Mouse (Mus musculus): ENCODE data around the gene Pet117.

Gene Pet117

DNA sequence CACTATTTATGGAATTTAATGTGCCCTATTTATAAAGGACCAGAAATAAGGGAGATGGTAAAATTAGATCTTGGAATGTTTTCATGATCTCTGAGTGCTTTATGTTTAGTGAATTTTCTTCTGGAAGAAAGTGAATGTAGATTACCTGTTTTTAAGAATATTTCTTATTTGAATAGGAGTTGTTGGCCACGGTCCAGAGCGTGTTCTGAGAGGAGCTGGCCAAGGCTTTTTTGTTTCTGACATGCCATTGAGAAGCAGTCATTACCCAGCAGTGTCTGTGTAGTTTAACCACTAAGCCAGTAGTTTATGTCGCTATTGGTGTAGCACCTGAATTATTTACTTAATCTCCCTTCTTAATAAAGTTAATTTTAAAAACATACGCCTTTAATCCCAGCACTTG is 12.9 kb downstream of the Pet117 start:
- DNase-seq (ENCODE audit: low spot score in 2 of 2) = no peak

DNA sequence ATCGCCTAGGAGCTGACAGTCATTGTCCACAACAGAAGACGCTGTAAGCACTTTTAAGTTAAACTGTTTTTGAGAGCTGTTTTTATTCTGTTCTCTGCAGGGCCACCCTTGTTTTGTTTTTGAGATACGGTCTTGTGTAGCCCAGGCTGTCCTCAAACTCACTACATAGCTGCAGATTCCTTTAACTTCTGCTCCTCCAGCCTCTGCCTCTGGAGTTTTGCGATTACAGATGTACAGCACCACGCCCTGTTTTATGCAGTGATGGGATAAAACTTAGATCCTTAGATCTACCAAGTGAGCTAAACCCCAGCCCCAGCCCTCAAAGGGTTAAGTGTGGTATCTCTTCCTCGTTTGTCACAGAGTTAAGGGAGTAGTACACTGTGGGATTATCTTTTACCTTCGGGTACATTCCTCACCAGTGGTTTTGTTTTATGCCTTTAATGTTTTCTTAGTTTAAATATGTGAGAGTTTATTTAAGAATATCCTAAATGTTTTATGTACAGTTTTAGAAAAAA is 13.9 kb downstream of the Pet117 start:
- DNase-seq (ENCODE audit: low spot score in 2 of 2) = no peak

DNA sequence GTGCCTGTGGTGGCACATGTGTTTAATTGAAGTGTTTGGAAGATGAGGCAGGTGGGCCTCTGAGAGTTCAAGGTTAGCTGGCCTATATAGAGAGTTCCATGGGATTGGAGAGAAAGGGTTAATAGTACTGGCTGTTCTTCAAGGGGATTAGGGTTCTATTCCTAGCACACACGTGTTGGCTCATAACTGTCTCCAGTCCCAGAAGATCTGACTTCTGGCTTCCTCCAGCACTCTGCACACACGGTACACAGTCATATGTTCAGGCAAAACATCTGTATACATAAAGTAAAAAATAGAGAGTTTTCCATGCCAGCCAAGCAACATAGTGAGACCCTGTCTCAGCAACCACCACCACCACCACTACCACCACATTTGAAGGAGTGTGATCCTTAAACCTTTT is 17.5 kb downstream of the Pet117 start:
- no peak for DNase-seq (ENCODE audit: low spot score in 2 of 2)

DNA sequence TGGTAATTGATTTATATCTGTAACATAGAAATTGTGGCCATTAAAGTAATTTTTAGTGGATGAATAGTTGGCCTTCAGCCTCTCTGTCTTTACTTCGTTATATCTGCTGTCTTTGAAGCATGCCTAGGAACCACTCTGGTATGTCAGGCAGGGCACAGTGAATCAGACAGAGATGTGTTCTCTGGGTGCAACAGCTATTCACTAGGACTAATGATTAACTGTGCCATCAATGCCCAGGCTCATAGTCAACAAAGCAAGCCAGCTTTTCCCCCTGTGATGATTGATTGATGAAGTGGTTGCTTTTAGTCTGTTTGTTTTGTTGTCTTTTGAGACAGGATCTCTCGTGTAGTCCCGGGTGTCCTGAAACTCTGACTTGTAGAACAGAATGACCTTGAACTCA is 19.6 kb downstream of the Pet117 start:
- DNase-seq (ENCODE audit: low spot score in 2 of 2) = no peak

DNA sequence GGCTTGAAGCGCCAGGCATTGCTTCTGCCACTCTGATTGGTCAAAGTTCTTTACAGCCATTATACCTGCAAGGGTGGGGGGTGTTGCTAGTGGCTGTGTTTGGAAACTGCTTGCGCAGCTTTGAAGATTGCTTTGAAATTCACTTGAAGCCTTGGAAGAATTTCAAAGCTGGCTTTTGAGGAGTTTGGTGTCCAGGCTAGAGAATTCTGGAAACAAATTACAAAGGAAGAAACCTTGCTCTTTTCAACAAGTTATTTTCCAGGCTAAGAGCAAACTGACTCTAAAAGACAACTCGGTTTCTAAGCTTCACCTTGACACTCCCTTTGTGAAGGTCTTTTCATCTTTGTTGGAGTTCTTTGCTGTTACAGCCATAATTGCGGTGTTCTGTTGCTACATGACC is 30.7 kb downstream of the Pet117 start:
- no peak for DNase-seq (ENCODE audit: low spot score in 2 of 2)

DNA sequence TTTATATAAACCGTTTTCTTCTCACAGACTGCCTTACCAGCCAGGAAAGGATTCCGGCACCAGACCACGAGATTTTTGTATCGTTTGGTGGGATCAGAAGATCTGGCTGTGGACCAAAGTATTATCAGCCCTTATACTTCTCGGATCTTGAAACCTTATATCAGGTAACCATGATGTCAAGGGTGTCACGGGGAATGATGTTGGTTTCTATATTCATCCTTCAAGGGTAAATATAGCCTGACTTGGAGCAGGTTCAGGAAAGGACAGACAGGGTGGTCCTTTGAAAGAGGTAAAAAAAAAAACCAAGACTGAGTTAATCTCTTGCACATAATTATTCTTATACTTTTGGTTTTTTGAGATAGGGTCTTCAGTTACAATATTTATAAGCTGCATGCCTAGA is 31.9 kb downstream of the Pet117 start:
- no peak for DNase-seq (ENCODE audit: low spot score in 2 of 2)

DNA sequence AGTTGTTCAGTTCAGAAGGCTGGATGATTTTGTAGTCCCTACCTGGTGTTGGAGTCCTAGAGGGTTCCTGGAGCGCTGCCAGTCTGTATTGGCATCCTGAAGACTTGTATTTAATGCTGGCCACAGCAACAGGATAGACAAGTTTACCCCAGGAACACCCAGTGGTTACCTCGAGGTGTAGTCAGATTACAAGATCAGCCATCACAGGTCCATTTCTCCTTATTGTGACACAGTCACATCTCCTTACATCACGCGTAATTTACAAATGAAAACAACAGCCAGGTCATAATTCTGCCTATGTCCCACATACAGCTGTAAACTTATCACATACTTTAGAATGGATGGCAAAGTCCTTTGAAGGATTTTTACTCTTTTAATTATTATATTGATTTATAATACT is 40.2 kb downstream of the Pet117 start:
- DNase-seq (ENCODE audit: low spot score in 2 of 2) = no peak

DNA sequence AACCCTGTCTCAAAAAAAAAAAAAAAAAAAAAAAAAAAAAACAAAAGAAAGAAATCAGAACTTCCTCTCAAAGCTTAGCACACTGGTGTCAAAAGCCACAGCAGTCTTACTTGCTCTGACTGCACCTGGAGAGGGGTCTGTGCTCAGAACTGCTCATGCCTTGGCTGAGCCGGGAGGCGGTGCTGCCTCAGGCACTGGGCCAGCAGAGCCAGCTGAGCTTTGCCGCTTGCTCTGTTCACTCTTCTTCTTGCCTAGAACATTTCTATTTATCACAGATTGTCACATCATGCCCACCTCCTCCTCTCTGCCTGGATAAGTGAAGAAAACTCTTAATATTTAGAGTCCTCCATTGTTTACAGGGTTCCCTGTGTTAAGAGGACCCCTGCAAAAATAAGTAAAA is 41.8 kb downstream of the Pet117 start:
- DNase-seq (ENCODE audit: low spot score in 2 of 2) = no peak

DNA sequence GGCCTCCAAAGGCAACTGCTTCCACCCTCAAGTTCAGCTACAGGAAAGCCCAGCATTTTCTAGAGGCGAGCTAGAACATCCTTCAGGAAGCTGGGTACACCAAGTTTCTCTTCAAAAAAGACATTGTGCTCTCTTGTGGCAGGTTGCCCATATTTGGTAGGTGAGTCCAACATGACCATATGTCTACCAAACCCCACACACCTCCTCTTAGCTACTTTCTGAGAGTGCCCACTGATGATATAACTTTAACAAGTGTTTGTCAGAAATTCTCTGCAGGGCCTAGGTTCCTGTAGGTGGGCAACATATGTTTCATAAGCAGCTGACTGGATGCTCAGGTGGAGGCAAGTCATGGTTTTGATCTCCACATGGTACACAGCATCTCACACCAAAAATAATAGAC is 45.9 kb downstream of the Pet117 start:
- DNase-seq (ENCODE audit: low spot score in 2 of 2) = no peak

DNA sequence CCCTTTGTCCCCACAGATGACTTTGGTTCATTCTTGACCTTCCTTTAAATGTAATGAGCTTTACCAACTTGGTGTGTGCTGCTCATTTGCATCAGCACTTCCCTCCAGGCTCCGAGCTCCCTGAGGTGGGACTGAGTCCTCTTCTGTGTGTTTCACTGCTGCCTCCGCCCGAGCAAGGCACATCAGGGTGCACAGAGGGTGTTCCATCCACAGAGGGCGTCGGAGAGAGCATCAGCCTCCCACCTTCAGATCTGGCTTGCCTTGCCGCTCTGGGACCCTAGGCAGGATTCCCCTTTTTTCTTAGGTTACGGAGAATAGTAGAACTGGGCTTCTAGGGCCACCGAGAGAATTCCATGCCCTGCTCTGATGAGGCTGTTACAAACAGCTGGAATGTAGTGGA is 48.1 kb downstream of the Pet117 start:
- DNase-seq (ENCODE audit: low spot score in 2 of 2) = no peak

DNA sequence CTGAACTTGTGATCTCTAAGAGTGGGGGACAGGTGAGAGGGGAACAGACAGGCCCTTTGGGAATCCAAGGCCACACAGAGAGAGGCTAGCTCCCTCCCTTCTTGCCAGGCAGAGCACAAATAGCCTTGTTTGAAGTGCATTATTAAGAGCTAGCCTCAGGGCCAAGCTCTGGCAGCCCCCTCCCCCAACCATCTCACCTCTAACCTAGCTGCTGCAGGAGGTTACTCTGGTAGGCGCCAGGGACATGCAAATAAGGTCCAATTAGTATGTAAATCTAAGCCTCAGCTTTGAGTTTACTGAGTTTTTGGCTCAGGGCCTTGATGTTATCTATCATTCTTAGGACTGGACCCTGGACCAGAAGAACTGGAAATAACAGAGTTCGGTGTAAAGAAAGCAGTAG is 49.3 kb downstream of the Pet117 start:
- DNase-seq (ENCODE audit: low spot score in 2 of 2) = no peak

DNA sequence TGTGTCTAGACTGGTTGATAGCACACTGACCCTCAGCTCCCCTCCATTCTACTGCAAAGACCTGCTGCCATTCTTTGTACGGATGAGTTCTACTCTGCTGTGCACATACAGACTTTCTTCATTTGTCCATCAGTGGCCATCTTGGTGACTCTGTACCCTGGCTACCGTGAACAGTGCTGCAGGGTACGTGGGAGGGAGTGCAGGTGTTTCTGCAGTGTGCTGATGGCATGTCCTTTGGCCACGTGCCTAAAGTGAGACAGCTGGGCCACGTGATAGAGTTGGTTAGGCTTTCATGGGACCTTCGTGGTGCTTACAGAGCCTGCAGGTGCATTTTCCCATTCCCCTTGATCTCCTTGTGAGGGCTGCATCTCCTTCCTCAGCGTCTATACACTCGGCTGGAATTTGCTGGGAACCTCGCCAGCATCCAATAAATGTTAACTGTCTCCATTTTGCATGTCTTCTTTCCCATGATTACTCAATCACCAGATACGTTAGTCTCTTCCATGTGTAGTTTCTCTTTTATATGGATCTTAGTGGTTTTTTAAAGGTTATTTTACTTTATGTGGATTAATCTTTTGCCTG is 53.4 kb downstream of the Pet117 start:
- DNase-seq (ENCODE audit: low spot score in 2 of 2) = no peak

Data from spleen, postnatal 4 days (tissue).